Mouse (Mus musculus): Measurements from ENCODE around the gene Smox. TPM values are rescaled to one million over a fixed set of nuclear protein-coding genes. Genes with fewer than 3 reads are reported as not detected.

The Smox gene
- total and polyA plus RNA-seq, 2 experiments: 2.8 to 6.0 TPM

- Histone ChIP-seq H3K27ac (replicated peaks; ENCODE audit: insufficient read depth, low read depth, low read length) (no peak overlapping the region), H3K36me3 (ENCODE audit: control insufficient read depth, insufficient read depth, low read length) (no peaks in the 10 kb centered on the region), H3K4me3 (ENCODE audit: insufficient read depth, low read depth, low read length) (peak overlapping the region; percentile 10; the same call in 1 of the 2 replicates), H3K4me1 (ENCODE audit: control insufficient read depth, insufficient read depth, low read length) (peaks cover 2% of the 10 kb centered on the region; the same call in 1 of the 2 replicates), H3K27me3 (ENCODE audit: control insufficient read depth, insufficient read depth, low read length) (peaks cover 9% of the 10 kb centered on the region; the same call in 1 of the 2 replicates), H3K79me2 (ENCODE audit: control insufficient read depth, insufficient read depth, low read length) (no peaks in the 10 kb centered on the region), H3K9ac (ENCODE audit: low read depth, low read length) (no peak overlapping the region)
- 5% methylated on average over 43 of the region's 45 CpGs for WGBS
- DNase-seq (ENCODE audit: extremely low read depth, low read depth, low spot score): peak; percentile 22
- TF ChIP-seq CTCF (IDR thresholded peaks at IDR 0.05; ENCODE audit: low read depth, low read length) (peak; percentile 78), POLR2A (IDR thresholded peaks at IDR 0.05; ENCODE audit: extremely low read depth, insufficient read depth, low read length) (no peak)
Observed at GRCm38 (mm10) chr2:131545386-131546307, 54.4 kb downstream of the Smox start.

GRCm38 (mm10) chr2:131546308-131546700 is 55.0 kb downstream of the Smox start:
- peak overlapping the region; percentile 10; the same call in 1 of the 2 replicates for H3K4me3 ChIP-seq (ENCODE audit: insufficient read depth, low read depth, low read length)
- no peaks in the 10 kb centered on the region for H3K79me2 ChIP-seq (ENCODE audit: control insufficient read depth, insufficient read depth, low read length)
- no peaks in the 10 kb centered on the region for H3K36me3 ChIP-seq (ENCODE audit: control insufficient read depth, insufficient read depth, low read length)
- TF ChIP-seq POLR2A (IDR thresholded peaks at IDR 0.05; ENCODE audit: extremely low read depth, insufficient read depth, low read length) (no peak), CTCF (IDR thresholded peaks at IDR 0.05; ENCODE audit: low read depth, low read length) (no peak)
- H3K9ac ChIP-seq (ENCODE audit: low read depth, low read length): no peak overlapping the region
- H3K27me3 ChIP-seq (ENCODE audit: control insufficient read depth, insufficient read depth, low read length): peaks cover 9% of the 10 kb centered on the region; the same call in 1 of the 2 replicates
- no peak overlapping the region for H3K27ac ChIP-seq (replicated peaks; ENCODE audit: insufficient read depth, low read depth, low read length)
- peaks cover 2% of the 10 kb centered on the region; the same call in 1 of the 2 replicates for H3K4me1 ChIP-seq (ENCODE audit: control insufficient read depth, insufficient read depth, low read length)
- WGBS: 25% methylated on average over 27 of the region's 27 CpGs
- no peak for DNase-seq (ENCODE audit: extremely low read depth, low read depth, low spot score)

GRCm38 (mm10) chr2:131546745-131547408 is 55.6 kb downstream of the Smox start:
- no peak for DNase-seq (ENCODE audit: extremely low read depth, low read depth, low spot score)

GRCm38 (mm10) chr2:131548330-131548729 is 57.0 kb downstream of the Smox start:
- TF ChIP-seq POLR2A (IDR thresholded peaks at IDR 0.05; ENCODE audit: extremely low read depth, insufficient read depth, low read length) (no peak), CTCF (IDR thresholded peaks at IDR 0.05; ENCODE audit: low read depth, low read length) (no peak)
- DNase-seq (ENCODE audit: extremely low read depth, low read depth, low spot score): no peak
- H3K9ac ChIP-seq (ENCODE audit: low read depth, low read length): no peak overlapping the region
- H3K36me3 ChIP-seq (ENCODE audit: control insufficient read depth, insufficient read depth, low read length): no peaks in the 10 kb centered on the region
- WGBS: 77% methylated on average over 2 of the region's 2 CpGs
- H3K4me3 ChIP-seq (ENCODE audit: insufficient read depth, low read depth, low read length): no peak overlapping the region
- H3K4me1 ChIP-seq (ENCODE audit: control insufficient read depth, insufficient read depth, low read length): no peaks in the 10 kb centered on the region; the same call in 1 of the 2 replicates
- peaks cover 9% of the 10 kb centered on the region; the same call in 1 of the 2 replicates for H3K27me3 ChIP-seq (ENCODE audit: control insufficient read depth, insufficient read depth, low read length)
- H3K79me2 ChIP-seq (ENCODE audit: control insufficient read depth, insufficient read depth, low read length): no peaks in the 10 kb centered on the region
- H3K27ac ChIP-seq (replicated peaks; ENCODE audit: insufficient read depth, low read depth, low read length): no peak overlapping the region

More at GRCm38 (mm10) chr2:131546745-131547408, 55.6 kb downstream of the Smox start:
- H3K79me2 ChIP-seq (ENCODE audit: control insufficient read depth, insufficient read depth, low read length): no peaks in the 10 kb centered on the region
- peaks cover 9% of the 10 kb centered on the region; the same call in 1 of the 2 replicates for H3K27me3 ChIP-seq (ENCODE audit: control insufficient read depth, insufficient read depth, low read length)
- WGBS: 17% methylated on average over 19 of the region's 19 CpGs
- H3K9ac ChIP-seq (ENCODE audit: low read depth, low read length): no peak overlapping the region
- H3K36me3 ChIP-seq (ENCODE audit: control insufficient read depth, insufficient read depth, low read length): no peaks in the 10 kb centered on the region
- no peak overlapping the region for H3K4me3 ChIP-seq (ENCODE audit: insufficient read depth, low read depth, low read length)
- no peaks in the 10 kb centered on the region for H3K4me1 ChIP-seq (ENCODE audit: control insufficient read depth, insufficient read depth, low read length)
- TF ChIP-seq POLR2A (IDR thresholded peaks at IDR 0.05; ENCODE audit: extremely low read depth, insufficient read depth, low read length) (no peak), CTCF (IDR thresholded peaks at IDR 0.05; ENCODE audit: low read depth, low read length) (no peak)
- no peak overlapping the region for H3K27ac ChIP-seq (replicated peaks; ENCODE audit: insufficient read depth, low read depth, low read length)

GRCm38 (mm10) chr2:131549090-131549489 is 57.8 kb downstream of the Smox start:
- peaks cover 9% of the 10 kb centered on the region; the same call in 1 of the 2 replicates for H3K27me3 ChIP-seq (ENCODE audit: control insufficient read depth, insufficient read depth, low read length)
- H3K9ac ChIP-seq (ENCODE audit: low read depth, low read length): no peak overlapping the region
- no peaks in the 10 kb centered on the region for H3K36me3 ChIP-seq (ENCODE audit: control insufficient read depth, insufficient read depth, low read length)
- H3K4me1 ChIP-seq (ENCODE audit: control insufficient read depth, insufficient read depth, low read length): no peaks in the 10 kb centered on the region; the same call in 1 of the 2 replicates
- TF ChIP-seq POLR2A (IDR thresholded peaks at IDR 0.05; ENCODE audit: extremely low read depth, insufficient read depth, low read length): no peak
- no peak for TF ChIP-seq CTCF (IDR thresholded peaks at IDR 0.05; ENCODE audit: low read depth, low read length)
- H3K27ac ChIP-seq (replicated peaks; ENCODE audit: insufficient read depth, low read depth, low read length): no peak overlapping the region
- no peak for DNase-seq (ENCODE audit: extremely low read depth, low read depth, low spot score)
- H3K4me3 ChIP-seq (ENCODE audit: insufficient read depth, low read depth, low read length): no peak overlapping the region
- H3K79me2 ChIP-seq (ENCODE audit: control insufficient read depth, insufficient read depth, low read length): no peaks in the 10 kb centered on the region
- WGBS: 81% methylated on average over 5 of the region's 5 CpGs

Data from liver, adult 2 months (tissue).